Mouse (Mus musculus) erythroblast, embryonic 14.5 days (primary cell): ENCODE data around the gene Sclt1. TPM values are rescaled to one million over a fixed set of nuclear protein-coding genes. Genes with fewer than 3 reads are reported as not detected.

Source experiments
- H3K27me3 ChIP-seq: 2 replicates; pipeline ENCODE4 v1.6.1; 2012; ENCODE audit warnings: inconsistent platforms; ENCODE audit not compliant: control insufficient read depth
- H3K36me3 ChIP-seq: 2 replicates; pipeline ENCODE4 v1.6.1; 2012; ENCODE audit warnings: mild to moderate bottlenecking, inconsistent platforms; ENCODE audit not compliant: control insufficient read depth
- H3K4me1 ChIP-seq: 2 replicates; pipeline ENCODE4 v1.6.1; 2012; ENCODE audit warnings: inconsistent platforms; ENCODE audit not compliant: control insufficient read depth
- H3K4me3 ChIP-seq: replicated peaks from 2 replicates; pipeline ENCODE3; 2012; ENCODE audit warnings: moderate library complexity, mild to moderate bottlenecking, inconsistent platforms
- H3K9me3 ChIP-seq: 2 replicates; pipeline ENCODE4 v1.6.1; 2012; ENCODE audit warnings: low read length, inconsistent platforms, mixed read lengths; ENCODE audit not compliant: control insufficient read depth
- GATA1 ChIP-seq: IDR thresholded peaks from 2 replicates; pipeline ENCODE4 v1.6.1; 2012; ENCODE audit warnings: low read length, inconsistent platforms, mixed read lengths
- TAL1 ChIP-seq: IDR thresholded peaks from 3 replicates; pipeline ENCODE4 v1.6.1; 2012; ENCODE audit warnings: low read length, inconsistent platforms, mixed read lengths
- polyA plus RNA-seq: library from polyadenylated mRNA; stranded (reverse); fragments of >175 nt; gene quantifications from 2 replicates; pipeline ENCODE4 v1.2.3, GENCODE M21; 2012

Gene Sclt1
- polyA plus RNA-seq, 1 experiment: 0.47 TPM

GRCm38 (mm10) chr3:41682084-41682483 lies 60.2 kb downstream of the Sclt1 start:
- no peaks in the 10 kb centered on the region for H3K4me1 ChIP-seq
- H3K4me3 ChIP-seq: no peak overlapping the region
- TF ChIP-seq TAL1: no peak
- TF ChIP-seq GATA1: no peak
- H3K36me3 ChIP-seq: no peaks in the 10 kb centered on the region
- H3K9me3 ChIP-seq: no peaks in the 10 kb centered on the region
- H3K27me3 ChIP-seq: no peaks in the 10 kb centered on the region

- TF ChIP-seq GATA1 (no peak), TAL1 (no peak)
- Histone ChIP-seq H3K27me3 (no peaks in the 10 kb centered on the region), H3K36me3 (no peaks in the 10 kb centered on the region; the same call in 1 of the 2 replicates), H3K4me3 (no peak overlapping the region), H3K4me1 (no peaks in the 10 kb centered on the region), H3K9me3 (no peaks in the 10 kb centered on the region)
These were observed 65.7 kb downstream of the Sclt1 start for GRCm38 (mm10) chr3:41676648-41677047.

GRCm38 (mm10) chr3:41674778-41675177 lies 67.5 kb downstream of the Sclt1 start:
- no peaks in the 10 kb centered on the region for H3K9me3 ChIP-seq
- H3K27me3 ChIP-seq: no peaks in the 10 kb centered on the region
- H3K36me3 ChIP-seq: no peaks in the 10 kb centered on the region; the same call in 1 of the 2 replicates
- H3K4me1 ChIP-seq: no peaks in the 10 kb centered on the region
- H3K4me3 ChIP-seq: no peak overlapping the region
- TF ChIP-seq GATA1 (no peak), TAL1 (no peak)

GRCm38 (mm10) chr3:41655642-41656041 lies 86.7 kb downstream of the Sclt1 start:
- TF ChIP-seq TAL1: no peak
- TF ChIP-seq GATA1: no peak
- H3K27me3 ChIP-seq: no peaks in the 10 kb centered on the region
- H3K4me3 ChIP-seq: no peak overlapping the region
- H3K4me1 ChIP-seq: no peaks in the 10 kb centered on the region
- peaks cover 12% of the 10 kb centered on the region for H3K36me3 ChIP-seq
- no peaks in the 10 kb centered on the region for H3K9me3 ChIP-seq

- TF ChIP-seq TAL1 (no peak), GATA1 (no peak)
- H3K36me3 ChIP-seq: peaks cover 8% of the 10 kb centered on the region
- no peaks in the 10 kb centered on the region for H3K9me3 ChIP-seq
- no peaks in the 10 kb centered on the region for H3K4me1 ChIP-seq
- no peak overlapping the region for H3K4me3 ChIP-seq
- H3K27me3 ChIP-seq: no peaks in the 10 kb centered on the region
These were observed 121.3 kb downstream of the Sclt1 start for GRCm38 (mm10) chr3:41620971-41621370.

GRCm38 (mm10) chr3:41618488-41618887 lies 123.8 kb downstream of the Sclt1 start:
- Histone ChIP-seq H3K36me3 (peaks cover 31% of the 10 kb centered on the region), H3K9me3 (no peaks in the 10 kb centered on the region), H3K4me3 (no peak overlapping the region), H3K4me1 (no peaks in the 10 kb centered on the region), H3K27me3 (no peaks in the 10 kb centered on the region)
- no peak for TF ChIP-seq TAL1
- no peak for TF ChIP-seq GATA1

GRCm38 (mm10) chr3:41618036-41618435 lies 124.3 kb downstream of the Sclt1 start:
- no peak for TF ChIP-seq GATA1
- no peak for TF ChIP-seq TAL1
- Histone ChIP-seq H3K9me3 (no peaks in the 10 kb centered on the region), H3K36me3 (peaks cover 36% of the 10 kb centered on the region), H3K4me1 (no peaks in the 10 kb centered on the region), H3K27me3 (no peaks in the 10 kb centered on the region), H3K4me3 (no peak overlapping the region)

- Histone ChIP-seq H3K27me3 (no peaks in the 10 kb centered on the region), H3K4me3 (no peak overlapping the region), H3K36me3 (peaks cover 72% of the 10 kb centered on the region), H3K4me1 (no peaks in the 10 kb centered on the region), H3K9me3 (no peaks in the 10 kb centered on the region)
- TF ChIP-seq GATA1: no peak
- no peak for TF ChIP-seq TAL1
These were observed 127.9 kb downstream of the Sclt1 start for GRCm38 (mm10) chr3:41614230-41614985.

GRCm38 (mm10) chr3:41613706-41614105 lies 128.6 kb downstream of the Sclt1 start:
- H3K9me3 ChIP-seq: no peaks in the 10 kb centered on the region
- no peak overlapping the region for H3K4me3 ChIP-seq
- TF ChIP-seq TAL1 (no peak), GATA1 (no peak)
- no peaks in the 10 kb centered on the region for H3K4me1 ChIP-seq
- H3K36me3 ChIP-seq: peaks cover 79% of the 10 kb centered on the region
- no peaks in the 10 kb centered on the region for H3K27me3 ChIP-seq

GRCm38 (mm10) chr3:41612211-41612610 lies 130.1 kb downstream of the Sclt1 start:
- Histone ChIP-seq H3K36me3 (peaks cover 90% of the 10 kb centered on the region), H3K27me3 (no peaks in the 10 kb centered on the region), H3K9me3 (no peaks in the 10 kb centered on the region), H3K4me1 (no peaks in the 10 kb centered on the region), H3K4me3 (no peak overlapping the region)
- TF ChIP-seq TAL1: no peak
- no peak for TF ChIP-seq GATA1
